Mouse (Mus musculus) stomach, postnatal 0 days (tissue): Measurements from ENCODE around the gene Angel2.

Experiments
- CTCF ChIP-seq: IDR thresholded peaks from 2 replicates; pipeline ENCODE4 v1.5.1; 2016; ENCODE audit warnings: antibody characterized with exemption, low read depth, mild to moderate bottlenecking, moderate library complexity
- EP300 ChIP-seq: optimal IDR thresholded peaks from 2 replicates; pipeline ENCODE3; 2016; ENCODE audit warnings: antibody characterized with exemption

- no peak for TF ChIP-seq CTCF
- no peak for TF ChIP-seq EP300
These were observed 40.3 kb downstream of the Angel2 start for GRCm38 (mm10) chr1:190964992-190965780.
